ENCODE assay signal across 8 mouse cellular contexts in the genomic region with DNA sequence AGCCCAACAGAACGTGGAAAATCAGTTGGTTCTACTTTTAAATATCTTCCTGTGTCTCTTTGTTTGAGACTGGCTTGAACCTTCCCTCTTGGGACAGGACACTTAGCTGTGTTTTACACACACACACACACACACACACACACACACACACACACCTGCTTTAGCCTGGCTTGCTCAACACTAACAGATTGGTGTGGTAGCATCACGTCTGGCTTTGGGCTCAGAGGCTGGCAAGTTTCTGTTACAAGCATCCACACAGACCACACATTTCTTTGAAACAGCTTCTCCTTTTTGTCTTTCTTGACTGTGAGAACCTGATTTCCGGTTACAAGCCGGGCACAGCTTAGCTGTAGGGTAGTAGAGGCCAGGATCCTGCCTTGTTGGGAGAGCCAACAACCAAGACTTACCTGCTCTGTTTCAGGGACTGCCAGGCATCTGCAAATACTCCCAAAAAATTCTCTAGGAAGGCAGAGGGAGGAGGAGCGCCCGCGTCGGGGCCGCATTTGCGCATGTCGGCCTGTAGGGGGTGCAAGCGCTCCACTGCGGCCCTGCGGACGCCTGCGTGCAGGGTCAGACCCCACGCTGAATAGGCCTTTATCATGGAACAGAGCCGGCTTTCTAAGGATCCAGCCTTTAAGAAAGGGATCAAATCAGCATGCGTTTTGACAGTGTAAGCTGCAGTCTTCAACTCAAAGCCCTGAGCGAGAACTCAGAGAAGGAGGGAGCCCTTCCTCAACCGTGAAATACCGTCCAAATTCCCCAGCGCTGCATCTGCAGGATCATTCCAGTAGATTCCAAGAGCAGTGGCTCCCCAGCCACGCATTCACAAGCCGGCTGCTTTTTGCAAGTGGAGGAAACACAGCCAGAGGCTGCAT.
DNase-seq lines count a peak whose midpoint lies in the region; ATAC-seq lines count a peak whose summit lies in the region.

No protein-coding gene starts in this region.

- H3K27ac ChIP-seq in hindbrain, embryonic 15.5 days (replicated peaks): peak overlapping the region; percentile 73

- ATAC-seq in hindbrain, embryonic 15.5 days (ENCODE audit: low FRiP score, low read depth): peak; percentile 90

- peak overlapping the region; percentile 18 for H3K4me3 ChIP-seq in hindbrain, embryonic 15.5 days

- no peaks in the 10 kb centered on the region for H3K36me3 ChIP-seq in hindbrain, embryonic 15.5 days

- H3K9me3 ChIP-seq in hindbrain, embryonic 15.5 days: no peaks in the 10 kb centered on the region

- WGBS in hindbrain, embryonic 15.5 days: 4% methylated on average over 25 of the region's 25 CpGs

- peak overlapping the region; percentile 51 for H3K4me2 ChIP-seq in hindbrain, embryonic 15.5 days

- peaks cover 17% of the 10 kb centered on the region for H3K4me1 ChIP-seq in hindbrain, embryonic 15.5 days (replicated peaks)

- DNase-seq in adrenal gland, adult (ENCODE audit: inconsistent age in 2 of 2, low spot score in 1 of 2): peak; percentile 57 to 84
- peak; percentile 40 to 41 for DNase-seq in cerebellum, postnatal 36 days
- DNase-seq in frontal cortex, postnatal 36 days (ENCODE audit: low spot score in 2 of 2): peak; percentile 71 to 75
- peak; percentile 60 to 74 for DNase-seq in layer of hippocampus, postnatal 36 days
- peak; percentile 48 for DNase-seq in lung, postnatal 36 days
- DNase-seq in right cerebral cortex, postnatal 4 days: peak; percentile 83
- DNase-seq in spleen, postnatal 36 days (ENCODE audit: low spot score in 2 of 2): no peak

- H3K9ac ChIP-seq in hindbrain, embryonic 15.5 days: peak overlapping the region; percentile 9; the same call in 1 of the 2 replicates

- H3K27me3 ChIP-seq in hindbrain, embryonic 15.5 days: peaks cover 14% of the 10 kb centered on the region; the same call in 1 of the 2 replicates

Comparison
In these comparisons a context has a peak if more than half of its experiments do, and no peak if none do; other contexts are left out.
1. DNase-seq: peak in adrenal gland, adult (2 of 2), cerebellum, postnatal 36 days (2 of 2), frontal cortex, postnatal 36 days (2 of 2), layer of hippocampus, postnatal 36 days (2 of 2), lung, postnatal 36 days (single experiment) and right cerebral cortex, postnatal 4 days (single experiment); none in spleen, postnatal 36 days (0 of 2).